Mouse (Mus musculus) kidney, adult 11 months (tissue): ENCODE data around the gene Gm609.
"Not testable (repeated sequence)": the region's sequence is repeated elsewhere in the genome, so short reads cannot be mapped to it uniquely, and the experiment has no call there.

Experiments used
- DNase-seq: peaks from one replicate; pipeline ENCODE4 v3.0.0; 2022

Gm609 gene

DNA sequence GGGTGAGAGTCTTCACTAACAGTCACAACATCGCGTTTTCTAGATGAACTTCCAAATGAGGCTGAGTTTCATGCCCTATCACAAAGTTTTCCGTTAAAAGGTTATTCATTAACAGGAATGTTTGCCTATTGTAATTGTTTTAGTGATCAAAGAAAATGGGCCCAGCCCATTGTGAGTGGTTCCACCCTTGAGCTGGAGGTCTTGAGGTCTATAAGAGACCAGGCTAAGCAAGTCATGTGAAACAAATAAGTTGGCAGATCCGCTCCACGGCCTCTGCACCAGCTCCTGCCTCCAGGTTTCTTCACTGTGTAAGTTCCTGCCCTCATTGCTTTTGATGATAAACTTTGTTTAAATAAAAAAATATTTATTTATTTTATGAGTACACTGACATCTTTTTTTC is at the start of gene Gm609:
Gm609 (minus strand) TSS at position 43 of the 400 bp plus-strand sequence.
- DNase-seq: no peak

DNA sequence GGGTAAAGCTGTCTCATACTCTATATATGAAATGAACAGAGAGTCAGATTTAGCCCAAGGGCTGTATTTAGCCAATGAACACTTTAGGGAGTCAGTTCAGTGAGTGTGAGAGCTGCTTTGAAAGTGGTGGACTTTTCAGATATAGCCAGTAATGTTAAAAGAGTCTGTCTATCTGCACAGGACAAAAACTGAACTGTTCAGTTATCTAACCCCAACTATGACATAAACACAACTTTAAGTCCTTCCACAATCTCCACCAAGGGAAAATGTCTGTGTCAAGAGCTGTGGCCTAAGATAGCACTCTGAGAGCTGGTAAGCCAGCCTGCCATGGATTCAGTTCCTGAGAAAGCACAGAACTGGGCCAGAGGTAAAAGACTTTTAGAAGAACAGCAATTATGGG is 49.3 kb upstream of the Gm609 start:
- DNase-seq: no peak

DNA sequence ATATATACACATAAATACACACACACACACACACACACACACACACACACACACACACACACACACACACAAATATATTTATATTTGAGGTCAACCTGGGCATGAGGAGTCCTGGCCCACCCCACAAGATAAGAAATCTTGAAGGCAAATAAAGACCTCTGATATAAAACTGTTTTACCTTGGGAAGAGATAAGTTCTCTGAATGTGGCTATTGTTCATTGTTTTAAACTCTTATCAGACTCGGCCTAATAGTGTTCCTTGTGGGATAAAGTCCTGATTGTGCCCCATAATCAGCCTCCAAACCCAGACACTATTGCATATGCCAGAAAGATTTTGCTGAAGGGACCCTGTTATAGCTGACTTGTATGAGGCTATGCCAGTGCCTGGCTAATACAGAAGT is 45.6 kb upstream of the Gm609 start:
- DNase-seq: not testable (repeated sequence)

DNA sequence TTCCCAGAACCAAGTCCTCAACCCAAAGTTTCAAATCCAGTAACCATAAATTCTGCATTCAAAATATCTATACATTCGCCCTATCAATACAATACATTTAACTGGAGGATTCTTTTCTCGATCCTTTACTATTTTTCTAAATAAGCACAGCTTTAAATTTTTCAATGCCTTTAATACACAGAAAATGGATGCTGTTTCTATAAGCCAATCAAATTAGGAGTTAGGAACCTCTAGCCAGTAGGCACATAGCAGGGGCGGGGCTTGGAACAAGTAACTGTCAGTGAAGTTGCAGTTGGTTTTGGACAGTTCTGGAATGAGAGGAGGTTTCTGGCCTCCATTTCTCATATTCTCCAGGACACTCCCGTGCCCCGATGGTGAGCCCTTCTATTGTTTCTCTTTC is 42.2 kb upstream of the Gm609 start, which contains the start of gene Slc9c1:
Slc9c1 (plus strand) TSS at position 301 of the 400 bp plus-strand sequence.
- no peak for DNase-seq

DNA sequence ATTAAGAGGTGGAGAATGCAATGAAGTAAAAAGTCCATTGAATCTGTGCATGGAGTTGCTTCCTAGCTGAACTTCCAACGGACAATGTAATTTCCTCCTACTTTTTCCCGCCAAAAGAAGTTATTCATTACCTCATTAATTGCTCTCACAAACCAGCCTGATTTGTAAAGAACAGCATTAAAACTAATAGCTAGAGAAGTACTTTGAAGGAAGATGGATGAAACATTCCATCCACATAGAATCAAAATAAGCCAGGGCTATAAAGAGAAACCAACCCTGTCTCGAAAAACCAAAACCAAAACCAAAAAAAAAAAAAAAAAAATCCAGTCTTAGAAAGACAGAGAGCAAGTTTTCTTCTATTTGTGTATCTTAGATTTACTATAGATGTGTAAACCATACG is 39.2 kb upstream of the Gm609 start, which contains the start of gene Gm17783:
Gm17783 (minus strand) TSS at position 101 of the 400 bp plus-strand sequence.
- no peak for DNase-seq

DNA sequence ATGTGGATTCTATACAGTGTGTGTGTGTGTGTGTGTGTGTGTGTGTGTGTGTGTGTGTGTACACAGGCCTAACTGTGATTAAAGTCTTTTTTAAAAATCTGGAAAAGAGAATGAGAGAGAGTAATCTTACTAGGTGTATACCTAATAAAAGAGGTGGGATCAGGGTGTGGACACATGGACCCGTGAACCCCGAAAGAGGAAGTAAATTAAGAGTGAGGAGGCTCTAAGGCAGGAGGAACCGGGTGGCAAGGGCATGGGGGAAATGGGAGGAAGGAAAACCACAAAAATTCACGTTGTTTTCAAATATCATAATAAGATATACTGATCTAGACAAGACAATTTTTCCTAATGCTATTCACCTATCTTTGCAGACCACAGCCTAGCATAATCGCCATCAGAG is 32.8 kb upstream of the Gm609 start:
- DNase-seq: no peak

DNA sequence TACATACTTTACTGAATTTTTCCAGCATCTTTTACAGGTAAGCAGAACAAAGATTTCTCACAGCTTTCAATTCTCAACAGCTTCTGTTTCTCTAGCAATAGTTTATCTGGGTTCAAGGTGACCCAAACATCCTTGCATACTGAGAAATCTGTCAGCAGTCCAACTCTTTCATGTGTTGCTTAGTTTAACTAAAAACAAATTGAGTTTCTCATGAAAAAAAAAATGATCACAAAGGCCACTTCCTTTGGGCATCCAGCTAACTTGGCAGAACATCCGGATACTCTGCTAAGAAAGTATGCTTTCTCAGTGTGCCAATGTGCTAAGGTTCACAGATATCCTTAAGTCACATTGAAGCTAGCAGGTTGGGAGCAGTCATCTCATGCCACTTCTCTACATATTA is 2.6 kb upstream of the Gm609 start:
- DNase-seq: no peak

DNA sequence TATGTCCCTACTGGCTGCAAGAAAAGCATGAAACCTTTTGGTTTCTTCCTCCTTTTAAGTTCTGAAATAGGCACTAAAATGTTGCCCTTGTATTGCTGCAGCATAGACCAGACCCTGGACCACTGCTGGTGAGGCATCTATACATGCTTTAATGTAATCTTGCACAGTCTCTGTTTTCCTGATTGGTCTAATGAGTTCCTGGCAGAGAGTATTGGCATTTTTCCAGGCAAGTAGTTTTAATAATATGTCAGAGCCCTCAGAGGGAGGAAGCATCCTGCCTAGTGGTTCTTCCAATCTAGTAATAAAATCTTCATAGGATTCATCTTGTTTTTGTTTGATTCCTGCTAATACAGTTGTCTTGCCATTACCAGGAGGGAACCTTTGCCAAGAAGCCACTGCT is 15.8 kb downstream of the Gm609 start:
- no peak for DNase-seq

DNA sequence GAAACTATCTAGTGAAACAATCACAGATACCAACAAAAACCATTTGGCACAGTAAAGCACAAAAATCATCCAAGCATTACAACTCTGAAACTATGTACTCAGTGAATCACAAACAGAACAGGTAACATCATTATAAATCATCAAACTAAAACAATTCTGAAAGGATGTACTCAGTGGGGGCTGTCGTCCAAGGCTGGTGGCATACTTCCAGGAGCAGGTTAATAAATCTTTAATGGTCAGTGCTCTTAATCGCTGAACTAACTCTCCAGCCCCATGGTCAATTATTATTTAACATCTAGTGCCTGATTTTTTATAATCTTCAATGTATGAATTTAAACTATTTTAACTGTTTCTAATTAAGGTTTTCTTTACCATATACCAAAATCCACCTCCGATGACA is 20.9 kb downstream of the Gm609 start:
- DNase-seq: peak; percentile 4

DNA sequence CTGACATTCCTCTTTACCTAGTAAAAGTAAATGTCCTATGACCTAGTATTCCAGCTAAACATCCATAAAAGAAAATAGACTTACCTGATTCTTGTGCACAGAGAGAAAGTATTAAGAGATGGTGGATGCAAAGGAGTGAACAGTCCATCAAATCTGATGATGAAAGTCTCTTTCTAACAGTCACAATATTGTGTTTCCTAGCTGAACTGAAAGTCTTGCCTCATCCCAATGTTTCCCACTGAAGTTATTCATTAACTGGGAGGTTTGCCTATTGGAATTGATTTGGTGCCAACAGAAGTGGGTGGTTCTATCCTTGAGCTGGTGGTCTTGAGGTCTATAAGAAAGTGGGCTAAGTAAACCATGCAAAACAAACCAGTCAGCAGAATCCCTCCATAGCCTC is 38.0 kb downstream of the Gm609 start:
- DNase-seq: no peak

DNA sequence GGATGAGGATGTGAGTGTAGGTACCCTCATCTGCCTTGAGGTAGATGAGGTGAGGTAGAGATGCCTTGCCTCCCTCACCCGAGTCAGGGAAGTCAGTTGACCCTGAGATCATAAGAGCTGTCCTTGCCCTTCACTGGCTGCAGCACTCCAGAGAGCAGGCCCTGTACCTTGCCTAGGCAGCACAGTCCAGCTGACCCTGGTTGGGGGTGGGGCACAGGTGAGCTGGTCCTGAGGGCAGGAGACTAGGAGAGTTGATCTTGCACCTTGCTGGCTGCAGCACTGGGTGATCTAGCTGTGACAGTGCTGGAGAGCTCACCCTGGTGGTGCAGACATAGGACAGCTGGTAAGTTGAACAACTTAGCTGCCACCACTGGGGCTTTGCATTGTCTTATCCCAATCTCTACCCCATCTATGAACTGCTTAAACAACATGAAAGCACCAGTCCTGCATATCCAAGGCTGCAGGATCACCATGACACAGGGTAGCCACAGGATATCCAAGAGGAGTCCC is 55.5 kb downstream of the Gm609 start:
- DNase-seq: no peak

DNA sequence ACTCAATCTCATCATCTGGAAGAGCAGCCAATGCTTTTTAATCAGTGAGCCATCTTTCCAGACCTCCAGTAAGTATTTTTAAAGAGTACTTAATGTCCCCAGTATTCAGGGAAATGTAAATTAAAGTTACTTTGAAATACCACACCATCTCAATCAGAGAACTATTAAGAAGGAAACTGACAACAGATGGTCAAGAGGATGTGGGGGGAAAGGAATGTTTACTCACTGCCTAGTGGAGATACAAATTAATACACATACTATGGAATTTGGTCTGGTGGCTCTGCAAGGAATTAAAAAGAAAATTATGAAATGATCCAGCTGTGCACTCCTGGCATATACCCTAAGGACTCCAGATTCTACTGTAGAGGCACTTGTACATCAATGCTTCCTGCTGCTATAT is 57.2 kb downstream of the Gm609 start:
- DNase-seq: no peak

DNA sequence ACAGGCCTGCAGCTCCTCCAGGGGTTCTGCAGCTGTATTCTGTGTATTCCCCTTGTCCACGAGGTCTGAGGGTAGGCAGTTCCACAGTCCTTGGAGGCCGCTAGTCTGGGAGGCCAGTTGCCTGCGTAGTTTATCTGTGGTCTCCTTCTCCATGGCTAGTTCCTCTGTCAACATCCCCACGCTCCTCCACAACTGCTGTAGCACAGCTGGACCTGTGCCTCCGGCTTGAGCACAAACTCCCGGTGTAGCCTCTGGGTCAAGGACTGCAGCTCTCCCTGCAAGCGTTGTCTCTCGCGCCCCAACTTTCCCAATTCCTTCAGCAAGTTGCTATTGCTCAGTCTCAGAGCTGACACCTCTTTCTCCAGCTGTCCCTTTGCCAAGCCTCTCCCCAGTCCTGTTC is 65.1 kb downstream of the Gm609 start:
- DNase-seq: no peak

DNA sequence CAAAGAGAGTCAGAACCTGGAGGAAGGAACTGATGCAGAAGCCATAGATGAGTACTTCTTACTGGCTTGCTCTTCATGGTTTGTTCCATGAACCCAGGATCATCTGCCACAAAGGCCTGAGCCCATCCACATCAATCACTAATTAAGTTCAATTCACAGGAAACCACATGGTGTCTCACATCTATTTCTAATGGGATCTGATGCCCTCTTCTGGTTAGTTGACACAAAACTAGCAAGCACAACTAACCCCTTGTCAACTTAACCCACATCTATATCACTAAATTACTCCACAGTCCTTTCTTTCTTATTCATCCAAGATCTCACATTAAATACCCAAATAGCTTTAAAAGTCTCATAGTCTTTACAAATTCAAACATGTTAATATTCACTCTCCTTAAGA is 79.3 kb downstream of the Gm609 start:
- DNase-seq: no peak

DNA sequence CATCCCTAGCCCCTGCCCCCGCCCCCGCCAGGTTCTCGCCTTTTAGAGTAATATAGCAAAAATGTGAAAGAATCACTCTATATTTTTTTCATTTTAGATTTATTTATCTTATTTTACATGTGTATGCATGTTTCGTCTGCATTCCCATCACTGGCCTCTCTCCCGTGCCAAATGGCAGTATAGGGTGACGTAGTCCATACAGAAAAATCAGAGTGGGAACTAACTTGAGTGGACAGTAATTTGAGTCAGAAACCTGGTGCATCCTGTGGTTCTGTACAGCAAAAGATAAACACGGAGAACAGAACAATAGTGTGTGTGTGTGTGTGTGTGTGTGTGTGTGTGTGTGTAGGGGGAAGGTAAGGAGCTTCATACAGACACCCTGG is 83.7 kb downstream of the Gm609 start:
- not testable (repeated sequence) for DNase-seq

DNA sequence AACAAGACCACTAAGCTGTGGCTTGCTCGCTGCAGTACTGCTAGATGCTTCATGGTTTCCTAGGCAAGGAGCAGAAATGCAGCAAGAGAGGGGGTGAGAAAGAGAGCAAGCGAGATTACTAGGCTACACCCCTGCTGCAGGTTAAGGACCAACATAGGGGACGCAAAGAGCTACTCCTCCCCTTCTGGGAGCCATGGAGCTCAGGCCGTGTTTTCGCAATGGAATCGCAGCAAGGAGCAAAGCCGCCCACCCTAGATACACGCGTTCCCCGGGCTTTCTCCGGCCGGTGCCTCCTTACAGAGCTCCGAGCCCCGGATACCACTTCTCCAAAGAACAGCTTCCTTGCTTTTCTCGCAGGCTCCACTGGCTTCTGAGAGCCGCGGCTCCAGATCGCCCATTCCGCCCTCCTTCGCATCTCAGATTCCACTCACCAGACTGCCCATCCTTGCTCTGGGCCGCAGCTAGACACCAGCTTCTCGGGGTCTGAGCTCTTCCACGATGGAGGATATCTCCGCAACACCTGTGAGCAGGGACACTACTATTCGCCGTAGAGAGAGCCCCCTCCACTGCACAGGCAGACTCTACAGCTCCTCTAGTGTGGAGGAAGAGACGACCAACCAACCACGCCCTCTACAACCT is 84.2 kb downstream of the Gm609 start, which contains the start of gene Cd200:
Cd200 (minus strand) TSS at position 629 of the 639 bp plus-strand sequence.
- peak; percentile 45 for DNase-seq

DNA sequence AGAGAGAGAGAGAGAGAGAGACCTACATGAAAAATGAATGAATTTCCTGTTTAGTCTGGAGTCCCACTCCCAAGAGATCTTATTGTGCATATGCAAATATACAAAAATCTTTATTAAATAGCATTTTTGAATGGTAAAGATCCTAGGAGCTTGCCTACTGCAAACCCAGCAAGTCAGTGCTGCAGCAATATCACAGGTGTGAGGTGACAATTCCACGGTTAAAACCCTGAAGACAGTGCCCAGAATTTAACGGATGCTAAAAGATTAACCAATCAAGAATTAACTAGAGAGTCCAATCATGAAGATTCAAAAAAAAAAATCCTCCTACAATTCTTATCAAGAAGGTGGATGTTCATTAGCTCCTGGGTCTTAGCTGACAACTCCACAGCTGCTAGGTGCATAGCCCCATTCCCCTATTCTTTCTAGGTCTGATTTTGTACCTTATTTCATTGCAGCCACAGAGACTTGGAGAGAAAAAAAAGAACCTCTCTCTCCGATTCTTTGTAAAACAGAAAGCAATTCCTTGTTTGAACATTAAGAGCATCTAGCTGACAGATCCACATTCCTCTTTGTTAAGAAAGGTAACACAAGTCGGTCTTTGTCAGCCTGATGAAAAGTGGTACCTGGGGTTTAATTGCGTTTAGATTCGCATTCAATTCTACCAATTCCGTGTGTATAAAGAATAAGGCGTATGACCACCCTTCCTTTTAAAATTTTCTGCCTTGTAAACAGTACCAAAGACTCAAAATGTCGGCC is 84.9 kb downstream of the Gm609 start:
- no peak for DNase-seq

DNA sequence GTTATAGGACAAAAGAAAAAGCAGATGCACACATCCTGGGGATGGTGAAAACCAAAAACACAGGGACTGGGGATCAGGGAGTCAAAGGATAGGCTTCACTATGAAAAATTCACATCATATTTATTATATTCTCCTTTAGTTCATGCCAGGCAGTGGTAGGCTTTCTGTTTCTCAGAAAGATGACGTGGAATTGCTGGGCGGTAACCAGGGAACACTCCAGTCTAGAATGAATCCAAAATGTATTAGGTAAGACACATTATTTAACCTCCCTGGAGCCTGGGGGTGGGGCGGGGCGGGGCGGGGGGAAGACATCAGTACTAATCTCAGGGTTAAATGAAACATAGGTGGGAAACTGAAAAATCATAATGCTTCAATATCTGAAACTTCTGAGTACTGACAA is 85.7 kb downstream of the Gm609 start:
- no peak for DNase-seq

DNA sequence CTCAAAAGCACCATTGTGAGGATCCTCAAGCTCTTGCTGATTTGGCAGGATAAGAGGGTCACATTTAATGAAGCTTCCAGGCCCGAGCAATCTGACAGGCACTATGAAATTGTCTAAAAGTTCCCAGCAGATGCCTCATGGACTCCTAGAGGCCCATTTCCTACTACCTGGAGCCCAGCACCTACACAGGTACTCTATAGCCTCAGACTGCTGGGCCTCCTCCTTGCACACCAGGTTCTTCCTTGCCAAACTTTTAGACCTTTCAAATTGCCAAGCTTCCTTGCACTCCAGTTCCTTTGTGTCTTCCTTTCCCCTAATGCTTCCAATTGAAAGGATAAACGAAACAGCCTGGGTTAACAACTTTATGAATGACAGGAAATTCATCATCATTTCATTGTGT is 89.8 kb downstream of the Gm609 start:
- DNase-seq: no peak

DNA sequence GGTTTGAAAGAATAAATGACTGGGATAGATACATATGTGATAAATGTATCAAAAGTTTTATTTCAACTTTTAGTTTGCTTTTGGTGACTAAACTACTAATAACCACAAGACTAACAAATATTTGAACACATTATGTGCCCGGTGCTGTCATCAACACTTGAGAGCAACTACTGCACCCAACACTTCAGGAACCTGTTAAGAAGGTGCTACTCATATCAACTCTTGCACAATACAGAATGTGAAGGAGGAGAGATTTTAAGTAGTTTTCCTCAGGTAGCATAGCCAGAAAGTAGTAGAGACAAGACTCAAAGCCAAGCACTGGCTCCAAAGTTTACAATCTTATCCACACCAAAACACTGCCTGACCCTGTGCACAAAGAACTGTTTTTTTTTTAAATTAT is 90.7 kb downstream of the Gm609 start:
- no peak for DNase-seq

DNA sequence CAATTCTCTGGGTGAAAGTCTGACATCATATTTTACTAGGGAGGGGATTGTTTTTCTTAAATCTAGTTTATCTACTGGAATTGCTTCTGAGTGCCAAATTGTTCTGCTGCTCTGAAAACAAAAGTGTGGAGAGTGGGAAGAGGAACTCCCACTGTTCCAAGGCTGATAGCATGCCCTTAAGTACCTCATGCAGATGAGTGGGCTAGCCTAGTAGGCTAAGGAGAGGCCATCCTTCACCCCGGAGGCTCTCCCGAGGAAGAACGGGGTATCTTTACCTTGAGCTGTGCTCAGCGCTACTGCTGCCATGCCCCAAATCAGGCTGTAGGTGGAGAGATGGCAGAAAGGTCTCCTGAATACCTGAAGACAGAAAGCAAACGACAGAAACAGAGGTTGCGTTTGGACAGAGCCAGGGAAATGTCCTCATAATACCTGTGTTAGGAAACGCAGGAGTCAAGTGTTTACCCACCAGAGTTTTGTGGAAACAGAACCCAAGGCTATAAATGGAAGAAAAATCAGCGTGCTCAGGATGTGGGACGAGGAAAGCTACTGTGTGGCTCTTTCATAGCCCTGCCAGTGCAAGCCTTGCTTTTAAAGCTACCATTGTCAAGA is 92.7 kb downstream of the Gm609 start:
- DNase-seq: no peak

DNA sequence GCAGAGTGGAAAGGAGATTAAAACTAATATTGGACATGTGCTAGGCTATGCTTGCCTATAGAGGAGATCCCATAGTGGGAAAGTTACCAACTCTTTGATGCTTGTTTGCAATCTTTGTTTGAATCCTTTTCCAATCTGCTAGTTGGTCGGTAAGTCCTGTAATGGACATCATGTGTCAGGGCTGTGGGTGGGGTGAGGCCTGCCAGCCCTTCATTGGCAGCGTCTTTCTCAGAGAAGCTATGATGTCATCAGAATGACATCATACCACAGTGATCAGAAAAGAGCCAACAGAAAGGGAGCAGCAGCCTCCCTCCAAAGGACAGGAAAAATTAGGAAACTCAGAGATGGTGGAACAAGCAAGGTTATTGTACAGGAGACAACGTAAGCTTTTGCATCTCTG is 93.4 kb downstream of the Gm609 start:
- no peak for DNase-seq

DNA sequence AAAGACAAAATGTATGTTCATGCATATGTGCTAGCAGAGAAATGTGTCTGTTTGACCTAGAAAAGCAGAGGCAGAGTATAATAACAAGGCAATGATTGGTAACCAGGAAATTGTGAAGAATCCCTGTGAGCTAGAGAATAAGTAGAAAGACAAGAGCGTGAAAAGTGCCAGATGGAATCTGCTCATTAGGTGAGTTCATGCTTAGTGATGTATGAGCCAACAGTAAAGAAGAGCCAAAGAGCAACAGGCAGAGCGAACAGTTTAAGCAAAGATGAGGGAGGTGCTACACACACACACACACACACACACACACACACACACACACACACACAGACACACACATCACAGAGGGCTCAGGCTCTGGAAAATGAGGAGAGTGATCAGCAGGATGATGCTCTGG is 95.3 kb downstream of the Gm609 start:
- no peak for DNase-seq

DNA sequence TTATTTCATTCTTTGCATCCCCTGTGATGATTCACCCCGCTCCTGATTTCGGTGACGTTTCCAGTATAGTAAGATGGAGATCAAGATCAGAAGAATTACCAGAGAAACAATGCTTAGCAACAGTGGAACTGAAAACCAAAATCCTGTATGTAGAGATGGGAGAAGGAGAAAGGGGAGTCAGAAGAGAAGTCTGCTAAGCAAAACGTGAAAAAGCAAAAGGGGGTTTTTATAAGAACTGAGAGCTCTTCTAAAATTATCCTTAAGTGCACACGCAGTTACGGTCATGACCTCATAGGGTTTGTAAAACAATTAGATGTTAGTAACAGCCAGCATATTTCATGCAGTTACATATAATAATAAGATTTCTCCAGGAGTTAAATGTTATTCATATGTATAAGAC is 100.5 kb downstream of the Gm609 start:
- DNase-seq: no peak
